In genomic region chr1:130857456-130857855, GRCm38 (mm10) we compare ENCODE assay signal across 45 mouse cellular contexts. TPM values are rescaled to one million over a fixed set of nuclear protein-coding genes. Genes with fewer than 3 reads are reported as not detected.
"Had no signal": no experiment of that assay in that cellular context is flagged by ENCODE, and none has a peak within 500 bp of the region (broad histone marks: within the 10 kb centered on the region; RNA-seq: fewer than 3 reads in every experiment).

No protein-coding gene starts in this region.

- DNase-seq: layer of hippocampus, postnatal 36 days; left cerebral cortex, postnatal 4 days; liver, embryonic 13.5 days; lung, adult 18-20 months; lung, adult 2 months; lung, embryonic 14.5 days; lung, postnatal 10 days; lung, postnatal 14 days; lung, postnatal 36 days; lung, postnatal 4 days; midbrain, embryonic 14.5 days had no signal

- H3K36me3 ChIP-seq: limb, embryonic 10.5 days; limb, embryonic 12.5 days; limb, embryonic 13.5 days; limb, embryonic 15.5 days; liver, embryonic 13.5 days; lung, embryonic 15.5 days; midbrain, embryonic 10.5 days; midbrain, embryonic 12.5 days; midbrain, embryonic 13.5 days; midbrain, embryonic 15.5 days; neural tube, embryonic 12.5 days; neural tube, embryonic 13.5 days had no signal

- H3K4me1 ChIP-seq: limb, embryonic 10.5 days; limb, embryonic 12.5 days; limb, embryonic 13.5 days; limb, embryonic 15.5 days; liver, embryonic 13.5 days; lung, embryonic 15.5 days; megakaryocyte, embryonic 14.5 days; midbrain, embryonic 15.5 days; neural tube, embryonic 12.5 days; neural tube, embryonic 13.5 days had no signal

- H3K27me3 ChIP-seq: limb, embryonic 12.5 days; limb, embryonic 13.5 days; limb, embryonic 15.5 days; liver, embryonic 13.5 days; lung, embryonic 15.5 days; midbrain, embryonic 12.5 days; midbrain, embryonic 13.5 days; midbrain, embryonic 15.5 days; neural tube, embryonic 12.5 days; neural tube, embryonic 13.5 days had no signal

- H3K4me2 ChIP-seq: limb, embryonic 12.5 days; limb, embryonic 13.5 days; limb, embryonic 15.5 days; liver, embryonic 13.5 days; lung, embryonic 14.5 days; lung, embryonic 15.5 days; midbrain, embryonic 11.5 days; midbrain, embryonic 12.5 days; midbrain, embryonic 13.5 days; midbrain, embryonic 15.5 days; neural tube, embryonic 12.5 days; neural tube, embryonic 13.5 days had no signal

- H3K27ac ChIP-seq: left cerebral cortex, adult 2 months; limb, embryonic 10.5 days; limb, embryonic 12.5 days; limb, embryonic 13.5 days; limb, embryonic 15.5 days; liver, embryonic 13.5 days; liver, embryonic 14.5 days; lung, embryonic 15.5 days; macrophage; midbrain, embryonic 10.5 days; midbrain, embryonic 12.5 days; midbrain, embryonic 13.5 days; midbrain, embryonic 15.5 days; neural tube, embryonic 12.5 days; neural tube, embryonic 13.5 days had no signal

- H3K4me3 ChIP-seq: left cerebral cortex, adult 2 months; limb, embryonic 10.5 days; limb, embryonic 12.5 days; limb, embryonic 13.5 days; limb, embryonic 15.5 days; liver, embryonic 13.5 days; lung, embryonic 15.5 days; megakaryocyte, embryonic 14.5 days; midbrain, embryonic 10.5 days; midbrain, embryonic 12.5 days; midbrain, embryonic 13.5 days; midbrain, embryonic 15.5 days; myocyte; neural tube, embryonic 12.5 days; neural tube, embryonic 13.5 days had no signal

- H3K9me3 ChIP-seq: limb, embryonic 10.5 days; limb, embryonic 12.5 days; limb, embryonic 13.5 days; limb, embryonic 15.5 days; liver, embryonic 13.5 days; lung, embryonic 15.5 days; megakaryocyte, embryonic 14.5 days; midbrain, embryonic 10.5 days; midbrain, embryonic 12.5 days; midbrain, embryonic 13.5 days; midbrain, embryonic 15.5 days; neural tube, embryonic 12.5 days; neural tube, embryonic 13.5 days had no signal

- ATAC-seq: lung, postnatal 0 days; midbrain, embryonic 13.5 days; midbrain, embryonic 15.5 days; midbrain, embryonic 16.5 days had no signal

- H3K9ac ChIP-seq: limb, embryonic 12.5 days; limb, embryonic 13.5 days; limb, embryonic 15.5 days; liver, embryonic 13.5 days; liver, embryonic 14.5 days; lung, embryonic 14.5 days; lung, embryonic 15.5 days; midbrain, embryonic 12.5 days; midbrain, embryonic 13.5 days; midbrain, embryonic 15.5 days; neural tube, embryonic 12.5 days; neural tube, embryonic 13.5 days had no signal

RNA-seq across cellular contexts. Expression of gene Fcmr, which starts 8.0 kb away (rescaled TPM):
- total RNA-seq: layer of hippocampus, postnatal 36 days; left cerebral cortex, adult 18-20 months; left cerebral cortex, adult 2 months; left cerebral cortex, postnatal 25 days; megakaryocyte progenitor cell, adult 5-6 weeks; megakaryocyte, adult 5-6 weeks had no signal
- polyA plus RNA-seq: limb, embryonic 12.5 days; limb, embryonic 13.5 days; limb, embryonic 14.5 days; liver, embryonic 13.5 days; liver, embryonic 14.5 days; lung, embryonic 14.5 days; lung, embryonic 15.5 days; midbrain, embryonic 10.5 days; midbrain, embryonic 13.5 days; midbrain, embryonic 14.5 days; myocyte; neural tube, embryonic 11.5 days; neural tube, embryonic 12.5 days; neural tube, embryonic 13.5 days had no signal

RNA-seq across cellular contexts. Expression of gene Il24, which starts 29.8 kb away (rescaled TPM):
- total RNA-seq: layer of hippocampus, postnatal 36 days; left cerebral cortex, adult 18-20 months; left cerebral cortex, adult 2 months; left cerebral cortex, adult 8-10 months; left cerebral cortex, postnatal 10 days; left cerebral cortex, postnatal 14 days; left cerebral cortex, postnatal 25 days; left cerebral cortex, postnatal 36 days; left cerebral cortex, postnatal 4 days; megakaryocyte progenitor cell, adult 5-6 weeks; megakaryocyte, adult 5-6 weeks; megakaryocyte-erythroid progenitor cell, adult 5-6 weeks; midbrain, postnatal 0 days; monocyte, adult 5-6 weeks had no signal
- polyA plus RNA-seq: limb, embryonic 10.5 days; limb, embryonic 11.5 days; limb, embryonic 12.5 days; limb, embryonic 13.5 days; limb, embryonic 14.5 days; limb, embryonic 15.5 days; liver, embryonic 13.5 days; liver, embryonic 14.5 days; lung, adult 2 months; lung, embryonic 14.5 days; lung, embryonic 15.5 days; lung, embryonic 16.5 days; lung, postnatal 0 days; macrophage; midbrain, embryonic 10.5 days; midbrain, embryonic 11.5 days; midbrain, embryonic 12.5 days; midbrain, embryonic 13.5 days; midbrain, embryonic 14.5 days; midbrain, embryonic 15.5 days; midbrain, embryonic 16.5 days; midbrain, postnatal 0 days; myocyte; neural tube, embryonic 11.5 days; neural tube, embryonic 12.5 days; neural tube, embryonic 13.5 days had no signal

RNA-seq across cellular contexts. Expression of gene Pigr, which starts 31.0 kb away (rescaled TPM):
- total RNA-seq: layer of hippocampus, postnatal 36 days; left cerebral cortex, adult 18-20 months; left cerebral cortex, postnatal 25 days; left cerebral cortex, postnatal 36 days; left cerebral cortex, postnatal 4 days; megakaryocyte progenitor cell, adult 5-6 weeks; megakaryocyte, adult 5-6 weeks; megakaryocyte-erythroid progenitor cell, adult 5-6 weeks; midbrain, postnatal 0 days; monocyte, adult 5-6 weeks had no signal
- polyA plus RNA-seq: limb, embryonic 10.5 days; limb, embryonic 11.5 days; limb, embryonic 12.5 days; limb, embryonic 13.5 days; lung, embryonic 14.5 days; lung, embryonic 15.5 days; macrophage; midbrain, embryonic 10.5 days; midbrain, embryonic 11.5 days; midbrain, embryonic 12.5 days; midbrain, embryonic 13.5 days; midbrain, embryonic 14.5 days; midbrain, embryonic 15.5 days; midbrain, embryonic 16.5 days; midbrain, postnatal 0 days; neural tube, embryonic 11.5 days; neural tube, embryonic 12.5 days; neural tube, embryonic 13.5 days had no signal

RNA-seq across cellular contexts. Expression of gene Il20, which starts 53.8 kb away (rescaled TPM):
- total RNA-seq: layer of hippocampus, postnatal 36 days; left cerebral cortex, adult 18-20 months; left cerebral cortex, adult 2 months; left cerebral cortex, adult 8-10 months; left cerebral cortex, postnatal 10 days; left cerebral cortex, postnatal 14 days; left cerebral cortex, postnatal 25 days; left cerebral cortex, postnatal 36 days; left cerebral cortex, postnatal 4 days; megakaryocyte progenitor cell, adult 5-6 weeks; megakaryocyte, adult 5-6 weeks; megakaryocyte-erythroid progenitor cell, adult 5-6 weeks; midbrain, postnatal 0 days; monocyte, adult 5-6 weeks had no signal
- polyA plus RNA-seq: limb, embryonic 10.5 days; limb, embryonic 11.5 days; limb, embryonic 12.5 days; limb, embryonic 13.5 days; limb, embryonic 14.5 days; limb, embryonic 15.5 days; liver, embryonic 13.5 days; liver, embryonic 14.5 days; lung, adult 2 months; lung, embryonic 14.5 days; lung, embryonic 15.5 days; lung, embryonic 16.5 days; lung, postnatal 0 days; macrophage; midbrain, embryonic 10.5 days; midbrain, embryonic 11.5 days; midbrain, embryonic 12.5 days; midbrain, embryonic 13.5 days; midbrain, embryonic 14.5 days; midbrain, embryonic 15.5 days; midbrain, embryonic 16.5 days; midbrain, postnatal 0 days; myocyte; neural tube, embryonic 11.5 days; neural tube, embryonic 12.5 days; neural tube, embryonic 13.5 days had no signal

RNA-seq across cellular contexts. Expression of gene Fcamr, which starts 56.8 kb away (rescaled TPM):
- total RNA-seq: layer of hippocampus, postnatal 36 days; left cerebral cortex, adult 18-20 months; left cerebral cortex, adult 2 months; left cerebral cortex, adult 8-10 months; left cerebral cortex, postnatal 10 days; left cerebral cortex, postnatal 14 days; left cerebral cortex, postnatal 25 days; left cerebral cortex, postnatal 36 days; left cerebral cortex, postnatal 4 days; megakaryocyte progenitor cell, adult 5-6 weeks; megakaryocyte, adult 5-6 weeks; megakaryocyte-erythroid progenitor cell, adult 5-6 weeks; midbrain, postnatal 0 days; monocyte, adult 5-6 weeks had no signal
- polyA plus RNA-seq: limb, embryonic 10.5 days; limb, embryonic 11.5 days; limb, embryonic 12.5 days; limb, embryonic 13.5 days; liver, embryonic 13.5 days; liver, embryonic 14.5 days; lung, embryonic 14.5 days; lung, embryonic 15.5 days; lung, embryonic 16.5 days; macrophage; midbrain, embryonic 10.5 days; midbrain, embryonic 11.5 days; midbrain, embryonic 12.5 days; midbrain, embryonic 13.5 days; midbrain, embryonic 14.5 days; midbrain, embryonic 15.5 days; midbrain, embryonic 16.5 days; midbrain, postnatal 0 days; myocyte; neural tube, embryonic 11.5 days; neural tube, embryonic 12.5 days; neural tube, embryonic 13.5 days had no signal
